Mouse (Mus musculus) liver, postnatal 0 days (tissue): ENCODE results near the gene Iqck.

ENCODE experiments used
- CTCF ChIP-seq: sonication (generic); IDR thresholded peaks from 2 replicates; pipeline ENCODE4 v1.5.1; 2016; ENCODE audit warnings: antibody characterized with exemption, low read depth
- EP300 ChIP-seq: IDR thresholded peaks from 2 replicates; pipeline ENCODE4 v1.6.1; 2016; ENCODE audit warnings: antibody characterized with exemption, low read depth, mild to moderate bottlenecking

GRCm38 (mm10) chr7:118965198-118965597, 109.6 kb downstream of the Iqck start:
- TF ChIP-seq EP300 (no peak), CTCF (no peak)
